Mouse (Mus musculus) ES-E14 (cell line): ENCODE results near the gene 1500015O10Rik.

Experiments used
- HCFC1 ChIP-seq: IDR thresholded peaks from 2 replicates; pipeline ENCODE4 v1.6.1; 2012; ENCODE audit warnings: low read length, inconsistent platforms, borderline replicate concordance; ENCODE audit not compliant: insufficient read depth
- ZC3H11A ChIP-seq: IDR thresholded peaks from 2 replicates; pipeline ENCODE4 v1.6.1; 2012; ENCODE audit warnings: low read depth, mild to moderate bottlenecking, inconsistent platforms, low read length, borderline replicate concordance
- ZNF384 ChIP-seq: IDR thresholded peaks from 2 replicates; pipeline ENCODE4 v1.6.1; 2012; ENCODE audit warnings: low read depth, low read length, inconsistent platforms

DNA sequence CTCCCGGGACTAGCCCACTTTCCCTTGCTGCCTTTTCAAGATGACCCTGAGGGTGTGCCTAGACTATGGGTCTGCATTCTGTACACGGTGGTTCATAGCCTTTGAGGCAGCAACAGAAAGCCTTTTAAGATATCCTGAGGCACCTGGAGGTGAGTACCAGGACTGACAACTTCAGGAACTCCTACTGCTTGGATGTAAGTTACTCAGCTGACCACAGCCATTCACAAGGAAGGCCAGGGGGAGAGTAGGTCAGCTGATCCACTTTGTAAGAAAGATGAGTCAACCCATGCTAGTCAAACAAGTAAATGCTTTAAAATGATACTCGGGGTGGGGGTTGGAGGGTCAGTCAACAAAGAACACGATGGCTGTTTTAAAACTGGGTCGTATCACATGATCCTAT, 54.9 kb downstream of the 1500015O10Rik start:
- TF ChIP-seq HCFC1 = no peak
- no peak for TF ChIP-seq ZC3H11A
- TF ChIP-seq ZNF384 = no peak
